Mouse (Mus musculus) embryonic facial prominence, embryonic 10.5 days (tissue): ENCODE data around the gene Snapc2. TPM values are rescaled to one million over a fixed set of nuclear protein-coding genes. Genes with fewer than 3 reads are reported as not detected.

Experiments used
- polyA plus RNA-seq: library from polyadenylated mRNA; unstranded; fragments of >200 nt; fragmentation: Nextera tagmentation; extraction: Ambion mirVana; gene quantifications from 2 replicates; pipeline ENCODE4 v1.2.1, GENCODE M21; 2016

Gene Snapc2
- polyA plus RNA-seq, 1 experiment from 2014 or later = 62.3 TPM

Other genes with a start within 250 kb of the Snapc2 start
- not detected in 2 replicates for gene Cd209f, start 147.2 kb upstream of the Snapc2 start, polyA plus RNA-seq
- gene Cd209g, start 119.0 kb upstream of the Snapc2 start, polyA plus RNA-seq = not detected in 2 replicates
- 23.3 and 25.9 TPM in 2 replicates for gene Evi5l, start 86.5 kb upstream of the Snapc2 start, polyA plus RNA-seq
- gene Prr36, start 35.6 kb upstream of the Snapc2 start, polyA plus RNA-seq = 5.7 and 7.2 TPM in 2 replicates
- 0.49 and 0.56 TPM in 2 replicates for gene Lrrc8e, start 26.3 kb upstream of the Snapc2 start, polyA plus RNA-seq
- 31.0 and 32.8 TPM in 2 replicates for gene Map2k7, start 14.3 kb upstream of the Snapc2 start, polyA plus RNA-seq
- 0.44 and 0.85 TPM in 2 replicates for gene Gm49320, start 14.2 kb upstream of the Snapc2 start, polyA plus RNA-seq
- gene Tgfbr3l, start 4.9 kb upstream of the Snapc2 start, polyA plus RNA-seq = 4.4 and 5.2 TPM in 2 replicates
- gene Ctxn1, start 6.2 kb downstream of the Snapc2 start, polyA plus RNA-seq = 121 and 134 TPM in 2 replicates
- gene Timm44, start 22.8 kb downstream of the Snapc2 start, polyA plus RNA-seq = 64.7 and 73.3 TPM in 2 replicates
- 24.4 and 25.4 TPM in 2 replicates for gene Ccl25, start 72.1 kb downstream of the Snapc2 start, polyA plus RNA-seq
- gene Elavl1, start 72.3 kb downstream of the Snapc2 start, polyA plus RNA-seq = 362 and 373 TPM in 2 replicates
- 9.7 and 12.1 TPM in 2 replicates for gene Cers4, start 239.9 kb downstream of the Snapc2 start, polyA plus RNA-seq